Comparison of ENCODE assay signal across 8 mouse cellular contexts in the genomic region with DNA sequence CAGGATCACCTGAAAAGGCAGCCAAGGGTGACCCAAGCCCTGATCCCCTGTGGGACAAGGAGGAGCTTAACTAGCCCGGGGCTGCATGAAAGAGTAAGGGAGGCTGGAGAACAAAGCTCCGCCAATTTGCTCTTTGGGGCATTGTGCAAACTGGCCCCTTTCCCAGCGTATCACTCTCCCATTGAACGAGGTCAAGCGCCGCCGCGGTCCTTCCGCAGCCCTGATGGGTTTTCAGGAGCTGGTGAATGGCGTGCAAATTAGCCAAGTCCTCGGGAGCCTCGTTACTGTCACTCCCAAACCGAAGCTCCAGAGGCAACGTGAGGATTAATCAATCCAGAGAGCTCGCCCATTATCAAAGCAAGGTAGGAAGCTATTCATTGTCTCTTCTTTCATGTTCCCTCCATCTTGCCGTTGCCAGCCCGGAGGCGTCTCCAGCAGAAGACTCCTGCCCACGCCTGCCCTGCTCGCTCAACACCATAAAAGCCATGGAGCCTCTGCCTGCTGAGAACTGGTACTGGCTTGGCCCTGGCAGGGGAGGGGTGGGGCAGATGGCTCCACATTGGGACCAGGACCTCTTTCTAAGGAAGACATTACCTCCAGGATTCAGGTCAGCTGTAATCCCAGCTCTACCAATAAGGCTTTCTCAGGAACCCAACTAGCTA.
DNase-seq lines count a peak whose midpoint lies in the region; ATAC-seq lines count a peak whose summit lies in the region.

No protein-coding gene starts in this region.

- no peak overlapping the region for H3K27ac ChIP-seq in heart, embryonic 15.5 days

- peak overlapping the region; percentile 8; the same call in 1 of the 2 replicates for H3K9ac ChIP-seq in heart, embryonic 15.5 days

- 28% methylated on average over 20 of the region's 20 CpGs for WGBS in heart, embryonic 15.5 days

- DNase-seq in heart, adult 8-10 months (ENCODE audit: low spot score): no peak
- peak; percentile 29 to 47 for DNase-seq in left cerebral cortex, postnatal 14 days (ENCODE audit: low spot score in 2 of 2)
- DNase-seq in right cerebral cortex, postnatal 36 days (ENCODE audit: low spot score in 2 of 2): peak; percentile 30 to 38
- DNase-seq in kidney, postnatal 25 days: no peak
- no peak for DNase-seq in cerebellum, adult 9-11 months

- no peak for ATAC-seq in heart, embryonic 15.5 days (replicated peaks; ENCODE audit: insufficient number of reproducible peaks, insufficient read depth, low FRiP score, low read depth)
- peak; percentile 67; the same call in 1 of the 2 replicates for ATAC-seq in frontal cortex, adult (ENCODE audit: low TSS enrichment)
- no peak for ATAC-seq in granulocyte monocyte progenitor cell, adult 5-6 weeks (replicated peaks; ENCODE audit: poor library complexity, severe bottlenecking)

- no peaks in the 10 kb centered on the region for H3K36me3 ChIP-seq in heart, embryonic 15.5 days

- no peak overlapping the region for H3K4me3 ChIP-seq in heart, embryonic 15.5 days

- H3K27me3 ChIP-seq in heart, embryonic 15.5 days: peaks cover 10% of the 10 kb centered on the region; the same call in 1 of the 2 replicates

- intact Hi-C loops in left cerebral cortex, postnatal 14 days (cut with DNase I): no loop called here

- H3K9me3 ChIP-seq in heart, embryonic 15.5 days (replicated peaks): no peaks in the 10 kb centered on the region

- H3K4me2 ChIP-seq in heart, embryonic 15.5 days: no peak overlapping the region

- H3K4me1 ChIP-seq in heart, embryonic 15.5 days (replicated peaks): peaks cover 63% of the 10 kb centered on the region

Comparison
In these comparisons a context has a peak if more than half of its experiments do, and no peak if none do; other contexts are left out.
1. DNase-seq: peak in left cerebral cortex, postnatal 14 days (2 of 2) and right cerebral cortex, postnatal 36 days (2 of 2); none in heart, adult 8-10 months (single experiment), kidney, postnatal 25 days (0 of 2) and cerebellum, adult 9-11 months (single experiment).